Mouse (Mus musculus) heart, embryonic 16.5 days (tissue): ENCODE measurements at regions not wholly inside any gene's neighbourhood (a gene's known extent, or its start where the extent isn't known, plus 50 kb on each side); places are given as distances from the start of the nearest gene placed in this dataset.

Source experiments
- ATAC-seq: fragments of 200-750 bp; cut with Nextera tagmentation; replicated peaks from 2 replicates; pipeline ENCODE4 v1.8.0; 2017; ENCODE audit warnings: moderate number of reproducible peaks; ENCODE audit not compliant: insufficient read depth, low FRiP score; ENCODE audit errors: extremely low read depth
- H3K27ac ChIP-seq: fragments of 300-500 bp; sonication (generic); 2 replicates; pipeline ENCODE4 v1.5.1; 2014; ENCODE audit warnings: mild to moderate bottlenecking, low read length, control low read depth, moderate library complexity
- H3K27me3 ChIP-seq: fragments of 300-500 bp; sonication (generic); 2 replicates; pipeline ENCODE4 v1.6.1; 2014; ENCODE audit warnings: low read length, mixed read lengths; ENCODE audit not compliant: control insufficient read depth, insufficient read depth
- H3K36me3 ChIP-seq: fragments of 300-500 bp; sonication (generic); 2 replicates; pipeline ENCODE4 v1.6.1; 2014; ENCODE audit not compliant: control insufficient read depth, insufficient read depth
- H3K4me1 ChIP-seq: fragments of 300-500 bp; sonication (generic); 2 replicates; pipeline ENCODE4 v1.6.1; 2014; ENCODE audit warnings: low read length, mixed read lengths; ENCODE audit not compliant: control insufficient read depth, insufficient read depth
- H3K4me2 ChIP-seq: fragments of 300-500 bp; sonication (generic); 2 replicates; pipeline ENCODE4 v1.6.1; 2014; ENCODE audit warnings: low read depth, mild to moderate bottlenecking, control low read depth, low read length
- H3K4me3 ChIP-seq: fragments of 300-500 bp; sonication (generic); 2 replicates; pipeline ENCODE4 v1.5.1; 2014; ENCODE audit warnings: mild to moderate bottlenecking, control low read depth, low read length
- H3K9ac ChIP-seq: fragments of 300-500 bp; sonication (generic); 2 replicates; pipeline ENCODE4 v1.6.1; 2014; ENCODE audit warnings: low read length, control low read depth
- H3K9me3 ChIP-seq: fragments of 300-500 bp; sonication (generic); replicated peaks from 2 replicates; pipeline ENCODE4 v1.6.1; 2016; ENCODE audit warnings: low read length; ENCODE audit not compliant: control insufficient read depth
- WGBS: fragments of 180-500 bp; shearing (Covaris S2); extraction: QIAGEN DNeasy Blood & Tissue Kit; methylation state at CpG from one replicate; pipeline ENCODE4 v1.1.7; 2014; 5-methylcytosine and 5-hydroxymethylcytosine counted together

GRCm38 (mm10) chr5:129397311-129397710 is 103.7 kb upstream of the Sfswap start:
- ATAC-seq, result no peak
- no peak overlapping the region for H3K4me3 ChIP-seq
- H3K4me2 ChIP-seq, result no peak overlapping the region
- H3K4me1 ChIP-seq, result no peaks in the 10 kb centered on the region
- WGBS, result 60% methylated on average over 1 of the region's 1 CpGs
- H3K9me3 ChIP-seq, result no peaks in the 10 kb centered on the region
- H3K27ac ChIP-seq, result no peak overlapping the region
- H3K9ac ChIP-seq, result no peak overlapping the region
- no peaks in the 10 kb centered on the region for H3K27me3 ChIP-seq
- H3K36me3 ChIP-seq, result no peaks in the 10 kb centered on the region

DNA sequence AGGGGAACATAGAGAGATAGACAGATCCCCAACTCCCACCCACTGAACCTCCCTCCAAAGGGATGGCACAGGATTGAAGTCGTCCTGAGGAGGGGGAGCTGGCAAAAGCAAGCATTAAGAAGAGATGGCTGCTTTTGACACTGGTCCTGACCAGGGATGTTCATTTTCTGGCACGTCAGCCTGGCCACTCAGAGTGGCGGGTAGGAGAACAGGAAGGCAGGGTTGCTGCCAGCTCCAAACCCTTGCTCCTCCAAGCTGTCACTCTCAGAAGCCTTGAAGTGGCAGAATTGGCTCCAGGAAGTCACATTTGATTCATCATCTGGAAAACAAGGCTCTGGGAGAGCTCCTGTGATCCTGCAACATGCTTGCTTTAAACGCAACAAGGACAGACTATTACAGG is 94.8 kb upstream of the Sfswap start:
- H3K9ac ChIP-seq, result no peak overlapping the region
- no peaks in the 10 kb centered on the region; the same call in 1 of the 2 replicates for H3K4me1 ChIP-seq
- H3K27me3 ChIP-seq, result no peaks in the 10 kb centered on the region
- no peak overlapping the region for H3K4me2 ChIP-seq
- no peak overlapping the region for H3K27ac ChIP-seq
- no peak for ATAC-seq
- H3K9me3 ChIP-seq, result no peaks in the 10 kb centered on the region
- WGBS, result 42% methylated on average over 4 of the region's 4 CpGs
- no peaks in the 10 kb centered on the region for H3K36me3 ChIP-seq
- H3K4me3 ChIP-seq, result no peak overlapping the region

- Histone ChIP-seq H3K4me3 (no peak overlapping the region), H3K27me3 (no peaks in the 10 kb centered on the region), H3K27ac (no peak overlapping the region), H3K4me2 (no peak overlapping the region), H3K9ac (no peak overlapping the region), H3K4me1 (no peaks in the 10 kb centered on the region; the same call in 1 of the 2 replicates), H3K9me3 (no peaks in the 10 kb centered on the region), H3K36me3 (no peaks in the 10 kb centered on the region)
- 57% methylated on average over 14 of the region's 14 CpGs for WGBS
- ATAC-seq, result no peak
Measured at GRCm38 (mm10) chr5:129409440-129410004, 91.5 kb upstream of the Sfswap start.

- WGBS, result 90% methylated on average over 6 of the region's 6 CpGs
- Histone ChIP-seq H3K9me3 (no peaks in the 10 kb centered on the region), H3K4me2 (no peak overlapping the region), H3K27me3 (no peaks in the 10 kb centered on the region), H3K27ac (no peak overlapping the region), H3K9ac (no peak overlapping the region), H3K36me3 (no peaks in the 10 kb centered on the region), H3K4me3 (no peak overlapping the region), H3K4me1 (peaks cover 9% of the 10 kb centered on the region)
- ATAC-seq, result no peak
Measured at GRCm38 (mm10) chr5:129412161-129412560, 88.9 kb upstream of the Sfswap start.

- ATAC-seq, result peak; percentile 71
- H3K27ac ChIP-seq, result peak overlapping the region; percentile 69
- WGBS, result 15% methylated on average over 12 of the region's 12 CpGs
- H3K27me3 ChIP-seq, result no peaks in the 10 kb centered on the region
- peak overlapping the region; percentile 59 for H3K4me2 ChIP-seq
- H3K9me3 ChIP-seq, result no peaks in the 10 kb centered on the region
- no peaks in the 10 kb centered on the region for H3K36me3 ChIP-seq
- H3K4me1 ChIP-seq, result peaks cover 9% of the 10 kb centered on the region
- peak overlapping the region; percentile 53 for H3K9ac ChIP-seq
- H3K4me3 ChIP-seq, result peak overlapping the region; percentile 32
Measured at GRCm38 (mm10) chr5:129414960-129415706, 85.9 kb upstream of the Sfswap start.

- H3K4me2 ChIP-seq, result no peak overlapping the region
- no peak overlapping the region for H3K4me3 ChIP-seq
- ATAC-seq, result no peak
- no peaks in the 10 kb centered on the region for H3K9me3 ChIP-seq
- H3K36me3 ChIP-seq, result no peaks in the 10 kb centered on the region
- peaks cover 9% of the 10 kb centered on the region for H3K4me1 ChIP-seq
- H3K27me3 ChIP-seq, result no peaks in the 10 kb centered on the region
- WGBS, result 23% methylated on average over 3 of the region's 3 CpGs
- no peak overlapping the region for H3K9ac ChIP-seq
- H3K27ac ChIP-seq, result no peak overlapping the region
Measured at GRCm38 (mm10) chr5:129416425-129416824, 84.6 kb upstream of the Sfswap start.

- no peak overlapping the region for H3K27ac ChIP-seq
- no peak overlapping the region for H3K4me2 ChIP-seq
- H3K36me3 ChIP-seq, result no peaks in the 10 kb centered on the region
- H3K4me3 ChIP-seq, result no peak overlapping the region
- peaks cover 9% of the 10 kb centered on the region for H3K4me1 ChIP-seq
- ATAC-seq, result no peak
- H3K9me3 ChIP-seq, result no peaks in the 10 kb centered on the region
- no peaks in the 10 kb centered on the region for H3K27me3 ChIP-seq
- 49% methylated on average over 3 of the region's 3 CpGs for WGBS
- H3K9ac ChIP-seq, result no peak overlapping the region
Measured at GRCm38 (mm10) chr5:129417516-129417915, 83.5 kb upstream of the Sfswap start.

- Histone ChIP-seq H3K36me3 (no peaks in the 10 kb centered on the region), H3K27ac (no peak overlapping the region), H3K27me3 (no peaks in the 10 kb centered on the region), H3K9me3 (no peaks in the 10 kb centered on the region), H3K9ac (no peak overlapping the region), H3K4me1 (no peaks in the 10 kb centered on the region; the same call in 1 of the 2 replicates), H3K4me2 (no peak overlapping the region), H3K4me3 (no peak overlapping the region)
- ATAC-seq, result no peak
- 74% methylated on average over 2 of the region's 2 CpGs for WGBS
Measured at GRCm38 (mm10) chr5:129420981-129421380, 80.0 kb upstream of the Sfswap start.

- Histone ChIP-seq H3K9ac (no peak overlapping the region), H3K27ac (no peak overlapping the region), H3K4me2 (no peak overlapping the region), H3K9me3 (no peaks in the 10 kb centered on the region), H3K36me3 (no peaks in the 10 kb centered on the region), H3K4me1 (no peaks in the 10 kb centered on the region), H3K4me3 (no peak overlapping the region), H3K27me3 (no peaks in the 10 kb centered on the region)
- no peak for ATAC-seq
Measured at GRCm38 (mm10) chr5:129429897-129430296, 71.1 kb upstream of the Sfswap start.
